Mouse (Mus musculus): ENCODE results near the gene Brsk1. TPM values are rescaled to one million over a fixed set of nuclear protein-coding genes. Genes with fewer than 3 reads are reported as not detected.

Brsk1 gene
- polyA plus RNA-seq, 1 experiment from 2014 or later, result 6.8 TPM

- Histone ChIP-seq H3K27me3 (no peaks in the 10 kb centered on the region), H3K9me3 (no peaks in the 10 kb centered on the region), H3K36me3 (peaks cover 57% of the 10 kb centered on the region), H3K4me3 (replicated peaks) (no peak overlapping the region), H3K9ac (replicated peaks) (no peak overlapping the region), H3K4me1 (replicated peaks) (no peaks in the 10 kb centered on the region), H3K4me2 (replicated peaks) (no peak overlapping the region), H3K27ac (no peak overlapping the region)
- ATAC-seq, result no peak
- 83% methylated on average over 6 of the region's 6 CpGs for WGBS
Measured at GRCm38 (mm10) chr7:4716955-4717354, 26.6 kb downstream of the Brsk1 start.

GRCm38 (mm10) chr7:4719276-4719675 lies 28.9 kb downstream of the Brsk1 start:
- H3K4me1 ChIP-seq (replicated peaks), result no peaks in the 10 kb centered on the region
- WGBS, result 97% methylated on average over 3 of the region's 3 CpGs
- H3K36me3 ChIP-seq, result peaks cover 34% of the 10 kb centered on the region
- H3K4me3 ChIP-seq (replicated peaks), result no peak overlapping the region
- H3K4me2 ChIP-seq (replicated peaks), result no peak overlapping the region
- no peak for ATAC-seq
- H3K27ac ChIP-seq, result no peak overlapping the region
- H3K27me3 ChIP-seq, result no peaks in the 10 kb centered on the region
- no peaks in the 10 kb centered on the region for H3K9me3 ChIP-seq
- H3K9ac ChIP-seq (replicated peaks), result no peak overlapping the region

- WGBS, result 40% methylated on average over 12 of the region's 12 CpGs
- H3K9ac ChIP-seq (replicated peaks), result 0 out of 2 replicates have a peak overlapping the region, but pooled peaks have one; percentile 23
- ATAC-seq, result peak; percentile 84
Measured at GRCm38 (mm10) chr7:4723508-4723907, 33.1 kb downstream of the Brsk1 start.

GRCm38 (mm10) chr7:4724359-4724758 lies 34.0 kb downstream of the Brsk1 start:
- no peak for ATAC-seq
- no peak overlapping the region for H3K27ac ChIP-seq
- WGBS, result 73% methylated on average over 3 of the region's 3 CpGs
- H3K9ac ChIP-seq (replicated peaks), result no peak overlapping the region
- H3K4me1 ChIP-seq (replicated peaks), result no peaks in the 10 kb centered on the region
- no peak overlapping the region for H3K4me2 ChIP-seq (replicated peaks)
- H3K36me3 ChIP-seq, result no peaks in the 10 kb centered on the region
- H3K27me3 ChIP-seq, result no peaks in the 10 kb centered on the region
- H3K4me3 ChIP-seq (replicated peaks), result no peak overlapping the region
- no peaks in the 10 kb centered on the region for H3K9me3 ChIP-seq

More at GRCm38 (mm10) chr7:4723508-4723907, 33.1 kb downstream of the Brsk1 start:
- H3K9me3 ChIP-seq, result no peaks in the 10 kb centered on the region
- no peaks in the 10 kb centered on the region for H3K27me3 ChIP-seq
- H3K27ac ChIP-seq, result no peak overlapping the region
- H3K36me3 ChIP-seq, result no peaks in the 10 kb centered on the region; the same call in 1 of the 2 replicates
- peak overlapping the region; percentile 31 for H3K4me3 ChIP-seq (replicated peaks)
- no peaks in the 10 kb centered on the region for H3K4me1 ChIP-seq (replicated peaks)
- H3K4me2 ChIP-seq (replicated peaks), result peak overlapping the region; percentile 49

- H3K9ac ChIP-seq (replicated peaks), result no peak within 1 kb of the TSS
- H3K27me3 ChIP-seq, result no peaks in the 10 kb centered on the region
- H3K27ac ChIP-seq, result no peak within 1 kb of the TSS
- 0 out of 2 replicates have a peak, but pooled peaks cover 2% of the 10 kb centered on the region for H3K9me3 ChIP-seq
- H3K4me2 ChIP-seq (replicated peaks), result no peak within 1 kb of the TSS; the same call in 1 of the 2 replicates
- H3K4me3 ChIP-seq (replicated peaks), result no peak within 1 kb of the TSS
- no peaks in the 10 kb centered on the region for H3K4me1 ChIP-seq (replicated peaks)
- H3K36me3 ChIP-seq, result no peaks in the 10 kb centered on the region
- 89% methylated on average over 7 of the region's 7 CpGs for WGBS
- ATAC-seq, result no peak
Measured at GRCm38 (mm10) chr7:4725169-4725568, 34.8 kb downstream of the Brsk1 start, which contains the start of gene Tmem150b. Tmem150b (minus strand) TSS chr7:4725249.

- H3K4me3 ChIP-seq (replicated peaks), result no peak overlapping the region
- H3K4me2 ChIP-seq (replicated peaks), result no peak overlapping the region
- no peak overlapping the region for H3K9ac ChIP-seq (replicated peaks)
- H3K36me3 ChIP-seq, result no peaks in the 10 kb centered on the region
- 0 out of 2 replicates have a peak, but pooled peaks cover 2% of the 10 kb centered on the region for H3K9me3 ChIP-seq
- 86% methylated on average over 5 of the region's 5 CpGs for WGBS
- no peak overlapping the region for H3K27ac ChIP-seq
- H3K27me3 ChIP-seq, result no peaks in the 10 kb centered on the region
- no peaks in the 10 kb centered on the region for H3K4me1 ChIP-seq (replicated peaks)
- no peak for ATAC-seq
Measured at GRCm38 (mm10) chr7:4731090-4731489, 40.7 kb downstream of the Brsk1 start.

GRCm38 (mm10) chr7:4732968-4733392 lies 42.6 kb downstream of the Brsk1 start:
- H3K4me1 ChIP-seq (replicated peaks), result no peaks in the 10 kb centered on the region
- no peak overlapping the region for H3K4me2 ChIP-seq (replicated peaks)
- ATAC-seq, result no peak
- 80% methylated on average over 6 of the region's 6 CpGs for WGBS
- H3K36me3 ChIP-seq, result no peaks in the 10 kb centered on the region
- H3K9ac ChIP-seq (replicated peaks), result no peak overlapping the region
- no peaks in the 10 kb centered on the region for H3K27me3 ChIP-seq
- H3K27ac ChIP-seq, result no peak overlapping the region
- no peak overlapping the region for H3K4me3 ChIP-seq (replicated peaks)
- H3K9me3 ChIP-seq, result 0 out of 2 replicates have a peak, but pooled peaks cover 2% of the 10 kb centered on the region

- Histone ChIP-seq H3K27ac (peak overlapping the region; percentile 78), H3K27me3 (no peaks in the 10 kb centered on the region), H3K9me3 (no peaks in the 10 kb centered on the region), H3K4me3 (replicated peaks) (peak overlapping the region; percentile 34), H3K36me3 (peaks cover 7% of the 10 kb centered on the region; the same call in 1 of the 2 replicates), H3K9ac (replicated peaks) (no peak overlapping the region; the same call in 1 of the 2 replicates), H3K4me1 (replicated peaks) (peaks cover 44% of the 10 kb centered on the region), H3K4me2 (replicated peaks) (peak overlapping the region; percentile 59)
- no peak for ATAC-seq
- 39% methylated on average over 10 of the region's 10 CpGs for WGBS
Measured at GRCm38 (mm10) chr7:4739041-4739543, 48.7 kb downstream of the Brsk1 start.

- Histone ChIP-seq H3K4me1 (replicated peaks) (peaks cover 44% of the 10 kb centered on the region), H3K9ac (replicated peaks) (peak within 1 kb of the TSS; percentile 92), H3K4me3 (replicated peaks) (peak within 1 kb of the TSS; percentile 78), H3K27me3 (no peaks in the 10 kb centered on the region), H3K36me3 (peaks cover 12% of the 10 kb centered on the region), H3K9me3 (no peaks in the 10 kb centered on the region), H3K4me2 (replicated peaks) (peak within 1 kb of the TSS; percentile 88), H3K27ac (peak within 1 kb of the TSS; percentile 97)
- peak; percentile 98 for ATAC-seq
- whole genome bisulfite sequencing, result under 1% methylated on average over 41 of the region's 44 CpGs
Measured at GRCm38 (mm10) chr7:4739544-4740275, 49.3 kb downstream of the Brsk1 start, which contains the start of gene Kmt5c. Kmt5c (plus strand) TSS chr7:4740115.

GRCm38 (mm10) chr7:4740309-4740727 lies 49.9 kb downstream of the Brsk1 start:
- Histone ChIP-seq H3K27me3 (no peaks in the 10 kb centered on the region), H3K4me1 (replicated peaks) (peaks cover 44% of the 10 kb centered on the region), H3K36me3 (peaks cover 15% of the 10 kb centered on the region), H3K27ac (peak overlapping the region; percentile 97), H3K9me3 (no peaks in the 10 kb centered on the region), H3K4me2 (replicated peaks) (peak overlapping the region; percentile 88), H3K4me3 (replicated peaks) (peak overlapping the region; percentile 78), H3K9ac (replicated peaks) (peak overlapping the region; percentile 92)
- ATAC-seq, result peak; percentile 55; the same call in 1 of the 2 replicates
- 1% methylated on average over 14 of the region's 14 CpGs for WGBS

- H3K9ac ChIP-seq (replicated peaks), result peak overlapping the region; percentile 92
- H3K4me1 ChIP-seq (replicated peaks), result peaks cover 44% of the 10 kb centered on the region
- peak overlapping the region; percentile 88 for H3K4me2 ChIP-seq (replicated peaks)
- peak overlapping the region; percentile 97 for H3K27ac ChIP-seq
- no peak for ATAC-seq
- no peaks in the 10 kb centered on the region for H3K9me3 ChIP-seq
- 5% methylated on average over 4 of the region's 4 CpGs for WGBS
- peak overlapping the region; percentile 78 for H3K4me3 ChIP-seq (replicated peaks)
- H3K27me3 ChIP-seq, result no peaks in the 10 kb centered on the region
- peaks cover 23% of the 10 kb centered on the region for H3K36me3 ChIP-seq
Measured at GRCm38 (mm10) chr7:4741151-4741550, 50.7 kb downstream of the Brsk1 start.

All from midbrain, embryonic 13.5 days (tissue).